Mouse (Mus musculus): ENCODE data around the gene Tdrkh. TPM values are rescaled to one million over a fixed set of nuclear protein-coding genes. Genes with fewer than 3 reads are reported as not detected.

Tdrkh gene
- polyA plus RNA-seq, 1 experiment from 2014 or later = 50.7 TPM

GRCm38 (mm10) chr3:94405561-94405960 lies 7.5 kb upstream of the Tdrkh start:
- H3K4me1 ChIP-seq (ENCODE audit: control insufficient read depth, insufficient read depth, low read length) = no peaks in the 10 kb centered on the region
- H3K9me3 ChIP-seq (replicated peaks; ENCODE audit: control insufficient read depth, low read length, poor library complexity, severe bottlenecking) = no peaks in the 10 kb centered on the region
- 0 out of 2 replicates have a peak, but pooled peaks cover 2% of the 10 kb centered on the region for H3K36me3 ChIP-seq (ENCODE audit: control insufficient read depth, insufficient read depth, low read length)
- no peaks in the 10 kb centered on the region for H3K27me3 ChIP-seq (ENCODE audit: control insufficient read depth, insufficient read depth, low read depth, low read length)
- WGBS = 83% methylated on average over 4 of the region's 4 CpGs
- H3K4me2 ChIP-seq (ENCODE audit: low read length) = no peak overlapping the region
- H3K9ac ChIP-seq (ENCODE audit: low read depth, low read length) = no peak overlapping the region
- no peak for ATAC-seq
- H3K27ac ChIP-seq (ENCODE audit: low read length) = no peak overlapping the region
- no peak overlapping the region for H3K4me3 ChIP-seq (ENCODE audit: low read depth, low read length)

GRCm38 (mm10) chr3:94412530-94412929 lies 543 bp upstream of the Tdrkh start:
- WGBS = 1% methylated on average over 25 of the region's 25 CpGs

GRCm38 (mm10) chr3:94430980-94431379 lies 17.9 kb downstream of the Tdrkh start:
- 86% methylated on average over 2 of the region's 2 CpGs for WGBS
- ATAC-seq = no peak
- peaks cover 8% of the 10 kb centered on the region; the same call in 1 of the 2 replicates for H3K36me3 ChIP-seq (ENCODE audit: control insufficient read depth, insufficient read depth, low read length)
- H3K4me3 ChIP-seq (ENCODE audit: low read depth, low read length) = no peak overlapping the region
- no peak overlapping the region for H3K27ac ChIP-seq (ENCODE audit: low read length)
- no peaks in the 10 kb centered on the region for H3K27me3 ChIP-seq (ENCODE audit: control insufficient read depth, insufficient read depth, low read depth, low read length)
- no peaks in the 10 kb centered on the region for H3K9me3 ChIP-seq (replicated peaks; ENCODE audit: control insufficient read depth, low read length, poor library complexity, severe bottlenecking)
- H3K4me2 ChIP-seq (ENCODE audit: low read length) = no peak overlapping the region
- H3K9ac ChIP-seq (ENCODE audit: low read depth, low read length) = no peak overlapping the region
- no peaks in the 10 kb centered on the region for H3K4me1 ChIP-seq (ENCODE audit: control insufficient read depth, insufficient read depth, low read length)

More at GRCm38 (mm10) chr3:94412530-94412929, 543 bp upstream of the Tdrkh start:
- Histone ChIP-seq H3K4me1 (ENCODE audit: control insufficient read depth, insufficient read depth, low read length) (peaks cover 14% of the 10 kb centered on the region), H3K9me3 (replicated peaks; ENCODE audit: control insufficient read depth, low read length, poor library complexity, severe bottlenecking) (no peaks in the 10 kb centered on the region), H3K4me3 (ENCODE audit: low read depth, low read length) (peak overlapping the region; percentile 84), H3K27ac (ENCODE audit: low read length) (peak overlapping the region; percentile 87), H3K36me3 (ENCODE audit: control insufficient read depth, insufficient read depth, low read length) (0 out of 2 replicates have a peak, but pooled peaks cover 1% of the 10 kb centered on the region), H3K9ac (ENCODE audit: low read depth, low read length) (peak overlapping the region; percentile 80), H3K4me2 (ENCODE audit: low read length) (peak overlapping the region; percentile 95), H3K27me3 (ENCODE audit: control insufficient read depth, insufficient read depth, low read depth, low read length) (no peaks in the 10 kb centered on the region)
- peak; percentile 72 for ATAC-seq

- H3K4me2 ChIP-seq (ENCODE audit: low read length) = no peak overlapping the region
- no peak for ATAC-seq
- 97% methylated on average over 2 of the region's 2 CpGs for WGBS
Observed at GRCm38 (mm10) chr3:94434305-94434704, 21.2 kb downstream of the Tdrkh start.

DNA sequence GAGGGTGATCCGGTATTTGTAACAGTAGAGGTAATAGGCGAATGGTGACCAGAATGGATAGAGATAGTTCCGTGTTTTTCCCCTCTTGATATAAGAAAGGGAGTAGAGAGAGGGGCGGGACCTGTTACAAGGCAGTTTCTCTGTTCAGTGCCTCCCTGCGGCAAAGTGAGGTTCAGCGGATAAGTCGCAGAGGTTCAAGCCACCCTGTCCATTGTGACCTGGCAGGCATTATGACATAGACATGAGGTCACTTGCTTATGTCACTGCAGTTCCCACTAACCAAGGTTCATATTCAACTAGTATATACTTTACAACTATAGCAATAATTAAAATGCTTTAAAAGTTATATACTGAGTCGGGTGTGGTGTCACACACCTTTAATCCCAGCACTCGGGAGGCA lies 23.3 kb downstream of the Tdrkh start:
- Histone ChIP-seq H3K4me2 (ENCODE audit: low read length) (no peak overlapping the region), H3K27me3 (ENCODE audit: control insufficient read depth, insufficient read depth, low read depth, low read length) (peaks cover 5% of the 10 kb centered on the region; the same call in 1 of the 2 replicates), H3K9ac (ENCODE audit: low read depth, low read length) (no peak overlapping the region), H3K36me3 (ENCODE audit: control insufficient read depth, insufficient read depth, low read length) (no peaks in the 10 kb centered on the region), H3K27ac (ENCODE audit: low read length) (no peak overlapping the region), H3K4me3 (ENCODE audit: low read depth, low read length) (no peak overlapping the region), H3K9me3 (replicated peaks; ENCODE audit: control insufficient read depth, low read length, poor library complexity, severe bottlenecking) (no peaks in the 10 kb centered on the region), H3K4me1 (ENCODE audit: control insufficient read depth, insufficient read depth, low read length) (no peaks in the 10 kb centered on the region)
- ATAC-seq = no peak
- WGBS = 87% methylated on average over 9 of the region's 9 CpGs

More at GRCm38 (mm10) chr3:94434305-94434704, 21.2 kb downstream of the Tdrkh start:
- Histone ChIP-seq H3K27ac (ENCODE audit: low read length) (no peak overlapping the region), H3K4me3 (ENCODE audit: low read depth, low read length) (no peak overlapping the region), H3K9me3 (replicated peaks; ENCODE audit: control insufficient read depth, low read length, poor library complexity, severe bottlenecking) (no peaks in the 10 kb centered on the region), H3K36me3 (ENCODE audit: control insufficient read depth, insufficient read depth, low read length) (0 out of 2 replicates have a peak, but pooled peaks cover 4% of the 10 kb centered on the region), H3K4me1 (ENCODE audit: control insufficient read depth, insufficient read depth, low read length) (no peaks in the 10 kb centered on the region), H3K9ac (ENCODE audit: low read depth, low read length) (no peak overlapping the region), H3K27me3 (ENCODE audit: control insufficient read depth, insufficient read depth, low read depth, low read length) (no peaks in the 10 kb centered on the region)

GRCm38 (mm10) chr3:94441182-94441581 lies 28.1 kb downstream of the Tdrkh start:
- H3K4me2 ChIP-seq (ENCODE audit: low read length) = no peak overlapping the region
- peaks cover 9% of the 10 kb centered on the region for H3K4me1 ChIP-seq (ENCODE audit: control insufficient read depth, insufficient read depth, low read length)
- H3K27me3 ChIP-seq (ENCODE audit: control insufficient read depth, insufficient read depth, low read depth, low read length) = peaks cover 5% of the 10 kb centered on the region; the same call in 1 of the 2 replicates
- H3K36me3 ChIP-seq (ENCODE audit: control insufficient read depth, insufficient read depth, low read length) = peaks cover 6% of the 10 kb centered on the region
- H3K27ac ChIP-seq (ENCODE audit: low read length) = no peak overlapping the region
- H3K9ac ChIP-seq (ENCODE audit: low read depth, low read length) = no peak overlapping the region
- H3K4me3 ChIP-seq (ENCODE audit: low read depth, low read length) = no peak overlapping the region
- no peak for ATAC-seq
- no peaks in the 10 kb centered on the region for H3K9me3 ChIP-seq (replicated peaks; ENCODE audit: control insufficient read depth, low read length, poor library complexity, severe bottlenecking)
- 36% methylated on average over 3 of the region's 3 CpGs for WGBS

GRCm38 (mm10) chr3:94442951-94443596 lies 30.0 kb downstream of the Tdrkh start, which contains the start of gene Mrpl9:
Gene Mrpl9 (plus strand): TSS chr3:94443318.
- peak; percentile 98 for ATAC-seq
- under 1% methylated on average over 39 of the region's 39 CpGs for WGBS
- peaks cover 9% of the 10 kb centered on the region for H3K4me1 ChIP-seq (ENCODE audit: control insufficient read depth, insufficient read depth, low read length)
- H3K36me3 ChIP-seq (ENCODE audit: control insufficient read depth, insufficient read depth, low read length) = peaks cover 23% of the 10 kb centered on the region
- no peaks in the 10 kb centered on the region for H3K9me3 ChIP-seq (replicated peaks; ENCODE audit: control insufficient read depth, low read length, poor library complexity, severe bottlenecking)
- H3K4me3 ChIP-seq (ENCODE audit: low read depth, low read length) = peak within 1 kb of the TSS; percentile 91
- peak within 1 kb of the TSS; percentile 93 for H3K9ac ChIP-seq (ENCODE audit: low read depth, low read length)
- peak within 1 kb of the TSS; percentile 75 for H3K4me2 ChIP-seq (ENCODE audit: low read length)
- peaks cover 5% of the 10 kb centered on the region; the same call in 1 of the 2 replicates for H3K27me3 ChIP-seq (ENCODE audit: control insufficient read depth, insufficient read depth, low read depth, low read length)
- H3K27ac ChIP-seq (ENCODE audit: low read length) = peak within 1 kb of the TSS; percentile 72

GRCm38 (mm10) chr3:94443597-94443964 lies 30.5 kb downstream of the Tdrkh start, which contains the start of gene Oaz3:
Gene Oaz3 (minus strand): TSS chr3:94443915.
- no peak for ATAC-seq
- Histone ChIP-seq H3K9me3 (replicated peaks; ENCODE audit: control insufficient read depth, low read length, poor library complexity, severe bottlenecking) (no peaks in the 10 kb centered on the region), H3K27ac (ENCODE audit: low read length) (peak within 1 kb of the TSS; percentile 72), H3K9ac (ENCODE audit: low read depth, low read length) (peak within 1 kb of the TSS; percentile 93), H3K4me1 (ENCODE audit: control insufficient read depth, insufficient read depth, low read length) (peaks cover 9% of the 10 kb centered on the region), H3K4me3 (ENCODE audit: low read depth, low read length) (peak within 1 kb of the TSS; percentile 91), H3K36me3 (ENCODE audit: control insufficient read depth, insufficient read depth, low read length) (peaks cover 27% of the 10 kb centered on the region), H3K4me2 (ENCODE audit: low read length) (peak within 1 kb of the TSS; percentile 75), H3K27me3 (ENCODE audit: control insufficient read depth, insufficient read depth, low read depth, low read length) (peaks cover 5% of the 10 kb centered on the region; the same call in 1 of the 2 replicates)
- WGBS = 2% methylated on average over 22 of the region's 24 CpGs

DNA sequence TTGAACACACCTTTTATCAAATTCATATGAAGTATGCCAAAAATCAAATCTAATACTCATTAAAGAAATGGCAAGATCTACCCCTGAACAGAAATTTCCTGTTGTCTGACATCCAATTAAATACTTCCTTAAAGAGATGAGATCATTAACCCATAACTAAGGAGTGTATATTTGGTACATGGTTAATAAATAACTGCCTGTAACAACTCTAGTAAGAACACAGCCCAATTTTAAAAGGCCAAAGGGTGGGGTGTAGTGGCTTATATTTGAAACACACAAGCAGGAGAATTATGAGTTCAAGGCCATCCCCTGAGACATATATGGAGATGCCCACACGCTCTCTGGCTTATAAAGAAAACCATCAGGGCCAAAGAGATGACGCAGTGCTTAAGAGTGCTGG lies 36.3 kb downstream of the Tdrkh start:
- ATAC-seq = no peak
- 95% methylated on average over 2 of the region's 2 CpGs for WGBS

More for the DNA sequence above, 36.3 kb downstream of the Tdrkh start:
- Histone ChIP-seq H3K4me1 (ENCODE audit: control insufficient read depth, insufficient read depth, low read length) (peaks cover 4% of the 10 kb centered on the region), H3K4me3 (ENCODE audit: low read depth, low read length) (no peak overlapping the region), H3K4me2 (ENCODE audit: low read length) (no peak overlapping the region), H3K9me3 (replicated peaks; ENCODE audit: control insufficient read depth, low read length, poor library complexity, severe bottlenecking) (no peaks in the 10 kb centered on the region), H3K36me3 (ENCODE audit: control insufficient read depth, insufficient read depth, low read length) (peaks cover 31% of the 10 kb centered on the region), H3K27ac (ENCODE audit: low read length) (no peak overlapping the region), H3K27me3 (ENCODE audit: control insufficient read depth, insufficient read depth, low read depth, low read length) (no peaks in the 10 kb centered on the region), H3K9ac (ENCODE audit: low read depth, low read length) (no peak overlapping the region)

All from midbrain, embryonic 16.5 days (tissue).